Mouse (Mus musculus) stomach, postnatal 0 days (tissue): Measurements from ENCODE around the gene Dnah2.

Source experiments
- CTCF ChIP-seq: IDR thresholded peaks from 2 replicates; pipeline ENCODE4 v1.5.1; 2016; ENCODE audit warnings: antibody characterized with exemption, low read depth, mild to moderate bottlenecking, moderate library complexity
- EP300 ChIP-seq: optimal IDR thresholded peaks from 2 replicates; pipeline ENCODE3; 2016; ENCODE audit warnings: antibody characterized with exemption

DNA sequence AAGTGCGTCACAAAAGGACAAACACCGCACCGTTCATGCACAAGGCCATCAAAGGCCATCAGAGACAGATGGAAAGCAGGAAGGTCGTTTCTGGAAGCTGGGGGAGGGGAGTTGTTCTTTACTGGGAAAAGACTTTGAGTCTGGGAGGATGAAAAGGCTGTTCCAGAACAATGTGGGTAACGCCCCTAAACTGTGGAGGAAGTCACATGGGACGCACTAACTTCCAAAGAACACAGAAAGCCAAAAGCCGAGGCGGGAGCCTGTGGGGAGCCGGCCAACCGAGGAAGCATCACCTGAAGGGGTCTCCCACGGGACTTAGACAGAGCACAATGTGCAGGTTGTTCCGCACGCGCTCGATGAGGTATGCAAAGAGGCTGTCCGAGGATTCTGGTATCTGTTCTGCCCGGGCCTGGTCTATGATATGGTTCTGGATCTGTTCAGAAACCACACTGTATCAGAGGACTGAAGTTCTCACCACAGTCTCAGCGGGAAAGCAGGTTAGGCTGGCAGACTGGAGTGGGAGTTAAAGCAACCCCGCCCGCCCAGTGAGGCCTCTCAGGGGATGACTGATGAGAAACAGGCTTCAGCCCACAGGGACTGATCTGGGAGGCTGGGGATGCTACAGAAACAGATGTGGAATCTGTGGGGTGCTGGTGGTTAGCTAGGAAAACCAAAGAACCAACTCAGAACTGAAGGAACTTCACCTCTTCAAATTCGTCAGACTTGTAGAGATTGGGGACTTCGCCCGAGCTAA is 96.6 kb downstream of the Dnah2 start:
- no peak for TF ChIP-seq CTCF
- no peak for TF ChIP-seq EP300
